Mouse (Mus musculus): ENCODE measurements around the gene Dlgap1. TPM values are rescaled to one million over a fixed set of nuclear protein-coding genes. Genes with fewer than 3 reads are reported as not detected.

Dlgap1 gene
- polyA plus RNA-seq, 1 experiment from 2014 or later, result 0.50 TPM

DNA sequence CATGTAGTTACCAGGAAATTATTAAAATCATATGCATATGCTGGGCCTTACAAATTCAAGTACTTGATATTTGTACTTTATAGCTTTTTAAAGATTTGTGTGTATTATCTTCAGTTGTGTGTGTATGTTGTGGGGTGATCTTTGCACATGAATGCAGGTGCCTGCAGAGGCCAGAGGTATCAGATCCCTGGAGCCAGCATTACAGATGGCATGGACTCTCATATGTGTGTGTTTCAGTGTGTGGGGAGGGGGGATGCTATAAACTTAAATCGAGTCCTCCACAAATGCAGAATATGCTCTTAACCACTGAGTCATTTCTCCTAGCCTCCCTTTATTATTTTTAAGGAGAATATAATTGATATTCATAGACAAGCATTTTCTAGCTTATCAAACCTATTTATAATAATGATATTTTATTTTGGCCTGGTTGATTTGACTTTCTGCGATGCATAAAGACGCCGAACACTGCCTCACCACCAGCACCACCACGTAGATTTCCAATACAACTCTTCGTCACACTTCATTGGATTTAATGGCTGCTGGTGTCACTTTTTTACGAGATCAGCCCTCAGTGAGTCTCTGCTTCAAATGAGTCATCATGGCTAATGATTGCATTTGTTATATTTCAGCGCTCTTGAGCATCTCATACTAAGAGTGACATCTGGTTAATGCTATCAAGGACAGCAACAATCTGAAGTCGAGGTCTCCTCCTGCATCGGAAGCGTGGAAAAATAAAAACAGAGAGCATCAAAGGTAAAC lies 338.7 kb downstream of the Dlgap1 start:
- Histone ChIP-seq H3K27me3 (no peaks in the 10 kb centered on the region), H3K27ac (no peak overlapping the region), H3K4me1 (no peaks in the 10 kb centered on the region), H3K36me3 (no peaks in the 10 kb centered on the region), H3K4me3 (no peak overlapping the region), H3K9me3 (no peaks in the 10 kb centered on the region), H3K4me2 (no peak overlapping the region), H3K9ac (no peak overlapping the region)
- WGBS, result 83% methylated on average over 11 of the region's 11 CpGs
- no peak for ATAC-seq (ENCODE audit: borderline replicate concordance, extremely low read depth, low FRiP score, low TSS enrichment)

DNA sequence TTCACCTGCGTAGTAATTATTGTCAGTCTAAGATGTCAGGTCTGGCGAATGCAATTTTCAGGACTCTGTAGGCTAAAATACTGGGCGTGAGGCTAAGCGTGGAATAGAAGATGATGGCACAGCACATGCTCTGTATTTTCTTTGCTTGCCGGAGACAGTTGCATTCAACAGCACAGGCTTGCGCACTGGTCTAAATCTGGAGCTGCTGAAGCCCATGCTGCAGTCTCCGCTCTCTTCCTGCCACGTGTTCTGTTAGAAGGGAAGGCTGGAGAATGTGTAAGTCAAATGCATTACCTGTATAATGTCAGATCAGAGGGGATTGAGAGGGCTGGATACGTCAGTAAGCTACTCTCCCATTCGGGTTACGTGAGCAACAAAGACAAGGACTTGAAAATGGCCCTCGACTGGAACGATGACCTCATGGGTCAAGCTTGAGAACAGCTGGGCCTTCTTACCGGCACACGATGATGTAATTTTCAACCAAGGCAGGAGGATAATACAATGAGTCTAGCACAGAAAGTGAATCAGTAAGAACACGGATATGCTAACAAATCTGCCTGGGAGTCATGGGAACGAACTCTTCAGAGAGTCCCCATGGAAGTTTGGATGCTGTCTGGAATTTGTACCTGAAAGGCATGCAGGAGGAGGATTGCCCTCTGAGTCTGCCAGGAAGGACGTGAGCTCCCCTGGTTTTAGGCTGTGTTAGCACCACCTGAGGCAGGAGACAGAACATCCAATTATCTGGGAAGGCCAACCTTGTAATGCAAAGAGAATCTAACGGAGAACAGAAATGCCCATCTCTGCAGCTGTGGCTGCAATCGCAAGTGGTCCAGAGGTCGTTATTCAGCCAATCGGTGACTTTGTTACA lies 339.7 kb downstream of the Dlgap1 start:
- Histone ChIP-seq H3K9me3 (no peaks in the 10 kb centered on the region), H3K4me1 (no peaks in the 10 kb centered on the region), H3K27me3 (no peaks in the 10 kb centered on the region), H3K4me3 (no peak overlapping the region), H3K27ac (no peak overlapping the region), H3K4me2 (no peak overlapping the region), H3K36me3 (no peaks in the 10 kb centered on the region), H3K9ac (no peak overlapping the region)
- no peak for ATAC-seq (ENCODE audit: borderline replicate concordance, extremely low read depth, low FRiP score, low TSS enrichment)
- WGBS, result 57% methylated on average over 22 of the region's 22 CpGs

DNA sequence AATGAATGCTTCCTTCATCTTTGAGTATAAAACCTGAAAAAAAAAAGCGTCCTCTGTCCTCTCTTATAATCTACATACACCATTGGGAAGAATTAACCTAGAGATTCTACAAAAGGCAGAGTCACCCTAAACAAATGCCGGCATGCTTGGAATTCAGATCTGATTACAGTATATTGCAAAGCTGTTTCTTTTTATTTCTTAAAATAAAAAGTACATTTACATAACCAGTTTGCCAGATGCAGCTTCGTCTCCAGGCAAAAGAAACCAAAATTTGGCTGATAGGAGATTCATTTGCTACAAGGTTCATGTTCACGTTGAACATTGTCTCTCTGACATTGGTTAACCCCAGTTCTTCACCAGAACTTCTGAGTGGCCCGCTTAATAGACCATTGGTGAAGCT lies 347.5 kb downstream of the Dlgap1 start:
- WGBS, result 75% methylated on average over 5 of the region's 5 CpGs
- Histone ChIP-seq H3K4me1 (no peaks in the 10 kb centered on the region), H3K27ac (no peak overlapping the region), H3K4me2 (no peak overlapping the region), H3K9ac (no peak overlapping the region), H3K27me3 (no peaks in the 10 kb centered on the region), H3K9me3 (no peaks in the 10 kb centered on the region), H3K36me3 (no peaks in the 10 kb centered on the region), H3K4me3 (no peak overlapping the region)
- no peak for ATAC-seq (ENCODE audit: borderline replicate concordance, extremely low read depth, low FRiP score, low TSS enrichment)

DNA sequence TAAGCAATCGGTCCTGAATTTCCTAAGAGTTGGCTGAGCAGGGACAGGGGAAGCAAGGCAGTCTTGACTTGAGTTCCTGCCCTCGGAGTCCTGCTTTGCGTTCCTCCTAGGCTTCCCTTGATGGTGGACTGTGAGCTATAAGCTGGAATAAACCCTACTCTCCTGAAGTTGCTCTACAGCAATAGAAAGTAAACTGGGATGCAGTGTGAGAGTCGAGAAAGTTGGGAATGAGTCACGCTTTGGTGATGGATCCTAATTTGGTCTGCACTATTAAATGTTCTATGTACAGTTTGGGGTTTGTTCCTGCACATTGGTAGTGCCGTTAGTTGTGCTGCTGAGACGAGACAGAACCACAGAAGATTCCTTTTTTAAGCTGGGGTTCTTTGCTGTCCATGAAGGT lies 348.9 kb downstream of the Dlgap1 start:
- WGBS, result 82% methylated on average over 7 of the region's 7 CpGs
- H3K27ac ChIP-seq, result no peak overlapping the region
- no peaks in the 10 kb centered on the region for H3K36me3 ChIP-seq
- no peak overlapping the region for H3K9ac ChIP-seq
- H3K27me3 ChIP-seq, result no peaks in the 10 kb centered on the region
- no peak overlapping the region for H3K4me2 ChIP-seq
- no peak for ATAC-seq (ENCODE audit: borderline replicate concordance, extremely low read depth, low FRiP score, low TSS enrichment)
- no peak overlapping the region for H3K4me3 ChIP-seq
- H3K4me1 ChIP-seq, result no peaks in the 10 kb centered on the region
- H3K9me3 ChIP-seq, result no peaks in the 10 kb centered on the region

DNA sequence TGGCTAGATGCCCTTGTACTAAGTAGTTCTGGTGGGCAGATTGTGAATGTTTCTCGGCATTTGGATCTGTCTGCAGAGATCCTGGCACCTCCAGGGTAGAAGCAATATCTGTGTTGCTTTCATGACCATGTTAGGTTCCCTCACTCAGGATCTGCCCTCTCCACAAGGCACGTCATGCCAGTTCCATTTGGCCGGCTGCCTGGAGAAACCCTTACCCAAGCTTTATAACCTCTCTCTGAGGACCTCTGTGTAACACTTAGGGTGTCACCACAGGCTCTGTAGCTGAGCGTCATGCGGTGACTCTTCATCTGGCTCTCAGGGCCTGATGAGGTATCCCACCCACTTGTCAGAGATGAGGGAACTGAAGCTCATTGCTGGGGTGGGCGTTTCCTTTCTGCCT lies 353.1 kb downstream of the Dlgap1 start:
- Histone ChIP-seq H3K27ac (no peak overlapping the region), H3K4me2 (no peak overlapping the region), H3K27me3 (no peaks in the 10 kb centered on the region), H3K4me3 (no peak overlapping the region), H3K9me3 (no peaks in the 10 kb centered on the region), H3K4me1 (no peaks in the 10 kb centered on the region), H3K9ac (no peak overlapping the region), H3K36me3 (no peaks in the 10 kb centered on the region)
- no peak for ATAC-seq (ENCODE audit: borderline replicate concordance, extremely low read depth, low FRiP score, low TSS enrichment)
- WGBS, result 84% methylated on average over 6 of the region's 6 CpGs

DNA sequence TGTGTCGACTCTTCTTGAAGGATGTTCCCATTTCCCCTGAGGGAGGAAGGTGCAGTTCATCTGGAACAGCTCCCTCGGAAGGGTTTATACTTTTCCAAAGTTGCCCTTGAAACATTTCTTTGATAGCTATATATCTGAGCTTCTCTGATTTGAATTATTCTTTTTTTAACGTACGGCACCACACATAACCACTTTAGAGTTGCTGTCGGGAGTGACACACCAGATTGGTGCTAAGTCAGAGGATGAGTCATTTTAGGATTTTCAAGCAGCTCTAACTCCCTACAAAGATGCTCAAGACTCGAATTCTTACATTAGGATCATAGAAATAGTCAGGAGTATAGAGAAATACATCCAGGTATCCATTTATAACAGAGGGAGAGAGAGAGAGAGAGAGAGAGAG lies 364.6 kb downstream of the Dlgap1 start:
- no peaks in the 10 kb centered on the region for H3K4me1 ChIP-seq
- no peaks in the 10 kb centered on the region for H3K9me3 ChIP-seq
- 71% methylated on average over 6 of the region's 6 CpGs for WGBS
- H3K36me3 ChIP-seq, result no peaks in the 10 kb centered on the region
- H3K4me2 ChIP-seq, result no peak overlapping the region
- H3K4me3 ChIP-seq, result no peak overlapping the region
- no peaks in the 10 kb centered on the region for H3K27me3 ChIP-seq
- no peak overlapping the region for H3K9ac ChIP-seq
- H3K27ac ChIP-seq, result no peak overlapping the region
- ATAC-seq (ENCODE audit: borderline replicate concordance, extremely low read depth, low FRiP score, low TSS enrichment), result no peak

DNA sequence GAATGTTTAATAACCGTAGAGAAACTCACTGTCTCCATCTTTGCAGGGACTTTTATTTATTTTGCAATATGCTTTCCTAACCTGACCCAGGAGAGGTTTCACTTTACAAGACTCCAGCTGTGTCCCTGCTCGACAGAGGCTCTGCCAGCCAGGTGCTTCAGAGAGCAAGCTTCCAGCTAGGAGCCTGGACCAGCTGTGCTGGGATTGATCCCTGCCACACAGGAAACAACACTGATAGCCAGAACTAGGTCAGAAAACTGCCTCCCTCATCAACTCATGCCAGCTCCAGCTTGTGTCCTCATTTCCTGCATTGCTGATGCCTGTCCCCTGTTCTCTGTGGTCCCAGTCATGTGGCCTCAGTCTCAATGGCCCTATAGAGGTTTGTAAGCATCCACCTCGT lies 365.3 kb downstream of the Dlgap1 start:
- Histone ChIP-seq H3K4me2 (no peak overlapping the region), H3K9ac (no peak overlapping the region), H3K4me3 (no peak overlapping the region), H3K27ac (no peak overlapping the region), H3K36me3 (no peaks in the 10 kb centered on the region), H3K4me1 (no peaks in the 10 kb centered on the region), H3K9me3 (no peaks in the 10 kb centered on the region), H3K27me3 (no peaks in the 10 kb centered on the region)
- 22% methylated on average over 3 of the region's 3 CpGs for WGBS
- no peak for ATAC-seq (ENCODE audit: borderline replicate concordance, extremely low read depth, low FRiP score, low TSS enrichment)

DNA sequence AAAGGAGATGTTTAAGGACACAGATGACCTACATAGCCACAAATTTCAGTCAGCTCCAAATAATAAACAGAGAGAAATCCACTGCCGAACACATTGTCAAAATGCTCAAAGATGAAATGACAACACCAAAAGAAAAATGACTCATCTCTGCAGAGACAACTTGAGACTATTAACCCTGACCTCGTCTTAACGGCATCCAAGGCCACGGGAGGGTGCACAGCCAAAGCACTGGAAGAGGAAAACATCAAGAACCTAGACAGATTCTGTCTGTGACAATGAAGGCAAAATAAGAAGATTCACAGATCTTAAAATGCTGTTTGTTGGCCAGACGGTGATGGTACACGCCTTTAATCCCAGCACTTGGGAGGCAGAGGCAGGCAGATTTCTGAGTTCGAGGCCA lies 370.9 kb downstream of the Dlgap1 start:
- Histone ChIP-seq H3K9me3 (no peaks in the 10 kb centered on the region), H3K4me2 (no peak overlapping the region), H3K4me1 (no peaks in the 10 kb centered on the region), H3K9ac (no peak overlapping the region), H3K36me3 (no peaks in the 10 kb centered on the region), H3K27ac (no peak overlapping the region), H3K27me3 (no peaks in the 10 kb centered on the region), H3K4me3 (no peak overlapping the region)
- 66% methylated on average over 7 of the region's 7 CpGs for WGBS
- ATAC-seq (ENCODE audit: borderline replicate concordance, extremely low read depth, low FRiP score, low TSS enrichment), result no peak

DNA sequence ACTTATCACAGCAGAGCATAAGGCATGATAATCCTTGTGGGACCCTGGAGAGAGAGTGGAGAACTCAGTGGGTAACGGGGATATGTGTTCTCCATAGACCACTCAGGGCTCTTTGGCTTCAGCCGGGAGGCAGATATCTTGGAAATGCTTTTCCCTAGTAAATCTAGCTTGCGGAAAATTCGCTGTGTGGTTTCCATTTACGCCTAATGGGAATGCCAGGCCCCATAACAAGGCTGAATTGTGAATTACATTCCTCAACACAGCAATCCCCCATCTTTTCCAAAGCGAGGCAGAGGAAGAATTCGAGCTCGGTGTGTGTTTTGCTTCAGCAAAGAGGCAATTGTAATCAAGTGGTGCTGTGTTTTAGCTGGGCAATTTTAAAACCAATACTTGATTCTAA lies 372.4 kb downstream of the Dlgap1 start:
- H3K27ac ChIP-seq, result no peak overlapping the region
- ATAC-seq (ENCODE audit: borderline replicate concordance, extremely low read depth, low FRiP score, low TSS enrichment), result no peak
- no peaks in the 10 kb centered on the region for H3K36me3 ChIP-seq
- no peaks in the 10 kb centered on the region for H3K27me3 ChIP-seq
- no peak overlapping the region for H3K4me2 ChIP-seq
- no peak overlapping the region for H3K4me3 ChIP-seq
- 78% methylated on average over 8 of the region's 8 CpGs for WGBS
- no peaks in the 10 kb centered on the region for H3K9me3 ChIP-seq
- no peak overlapping the region for H3K9ac ChIP-seq
- no peaks in the 10 kb centered on the region for H3K4me1 ChIP-seq

DNA sequence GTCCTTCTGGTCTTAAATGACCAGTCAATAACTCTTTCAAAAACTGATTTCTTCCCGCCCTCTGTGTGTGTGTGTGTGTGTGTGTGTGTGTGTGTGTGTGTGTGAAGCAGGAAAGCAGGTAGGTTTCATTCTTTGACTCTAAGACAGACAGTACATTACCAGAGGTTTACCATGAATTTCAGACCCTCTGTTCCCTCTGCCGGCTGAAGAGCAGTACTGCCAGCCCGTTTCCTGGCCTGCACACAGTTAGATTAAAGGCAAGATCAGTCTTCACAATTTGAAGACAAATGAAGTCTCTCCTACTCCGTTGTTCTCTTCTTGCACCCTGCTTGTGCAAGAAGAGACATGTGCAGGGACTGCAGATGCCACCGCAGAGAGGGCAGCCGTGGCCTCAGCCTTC lies 373.0 kb downstream of the Dlgap1 start:
- Histone ChIP-seq H3K27me3 (no peaks in the 10 kb centered on the region), H3K4me1 (no peaks in the 10 kb centered on the region), H3K4me3 (no peak overlapping the region), H3K27ac (no peak overlapping the region), H3K9me3 (no peaks in the 10 kb centered on the region), H3K36me3 (no peaks in the 10 kb centered on the region), H3K9ac (no peak overlapping the region), H3K4me2 (no peak overlapping the region)
- ATAC-seq (ENCODE audit: borderline replicate concordance, extremely low read depth, low FRiP score, low TSS enrichment), result no peak
- 58% methylated on average over 6 of the region's 6 CpGs for WGBS

DNA sequence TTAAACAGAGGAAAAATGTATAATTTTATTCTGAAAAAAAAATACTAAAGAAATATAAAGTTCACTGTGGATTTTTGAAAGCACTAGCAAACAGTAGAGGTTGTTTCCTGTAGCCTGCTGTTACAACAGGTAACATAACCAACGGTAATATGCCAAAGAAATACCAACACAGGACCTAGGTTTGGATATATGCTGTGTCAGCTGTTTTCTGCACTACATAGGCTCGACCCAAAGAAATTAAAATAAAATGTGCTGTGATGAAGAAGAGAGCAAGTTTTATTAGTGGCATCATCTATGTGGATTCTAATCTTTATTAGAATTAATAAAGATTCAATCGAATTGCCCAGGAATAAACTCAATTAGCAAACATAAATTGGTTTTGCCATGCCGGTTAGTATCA lies 378.5 kb downstream of the Dlgap1 start:
- no peaks in the 10 kb centered on the region for H3K27me3 ChIP-seq
- no peak overlapping the region for H3K27ac ChIP-seq
- H3K4me1 ChIP-seq, result no peaks in the 10 kb centered on the region
- WGBS, result 80% methylated on average over 4 of the region's 4 CpGs
- ATAC-seq (ENCODE audit: borderline replicate concordance, extremely low read depth, low FRiP score, low TSS enrichment), result no peak
- H3K4me3 ChIP-seq, result no peak overlapping the region
- no peaks in the 10 kb centered on the region for H3K36me3 ChIP-seq
- no peak overlapping the region for H3K4me2 ChIP-seq
- H3K9ac ChIP-seq, result no peak overlapping the region
- no peaks in the 10 kb centered on the region for H3K9me3 ChIP-seq

DNA sequence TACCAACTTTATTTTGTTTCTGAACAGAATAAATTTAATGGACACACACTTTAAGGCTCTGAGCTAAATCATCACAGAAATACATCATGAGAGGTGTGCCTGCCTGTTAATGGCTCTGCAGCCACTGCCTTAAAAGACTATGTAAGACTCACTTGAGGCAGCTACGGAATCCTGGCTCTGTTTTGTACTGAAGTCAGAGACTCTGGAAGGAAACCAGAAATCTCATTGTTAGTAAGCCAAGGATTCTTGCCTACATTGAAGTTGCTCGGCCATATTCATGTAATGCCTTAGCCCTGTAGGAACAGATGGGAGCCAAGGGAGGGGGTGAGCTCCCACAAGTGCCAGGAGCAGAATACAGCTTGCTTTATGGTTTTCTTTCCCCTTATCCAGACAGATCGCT lies 394.7 kb downstream of the Dlgap1 start:
- no peak for ATAC-seq (ENCODE audit: borderline replicate concordance, extremely low read depth, low FRiP score, low TSS enrichment)
- H3K4me2 ChIP-seq, result no peak overlapping the region
- WGBS, result 56% methylated on average over 3 of the region's 3 CpGs
- H3K27ac ChIP-seq, result 0 out of 2 replicates have a peak overlapping the region, but pooled peaks have one; percentile 24
- H3K4me1 ChIP-seq, result 0 out of 2 replicates have a peak, but pooled peaks cover 3% of the 10 kb centered on the region
- H3K27me3 ChIP-seq, result no peaks in the 10 kb centered on the region
- H3K36me3 ChIP-seq, result no peaks in the 10 kb centered on the region
- H3K9me3 ChIP-seq, result no peaks in the 10 kb centered on the region
- H3K9ac ChIP-seq, result no peak overlapping the region
- no peak overlapping the region for H3K4me3 ChIP-seq

All from lung, embryonic 15.5 days (tissue).